Mouse (Mus musculus): ENCODE results near the gene Wfdc3. TPM values are rescaled to one million over a fixed set of nuclear protein-coding genes. Genes with fewer than 3 reads are reported as not detected.

Gene Wfdc3
- polyA plus RNA-seq, 1 experiment, result not detected

- Histone ChIP-seq H3K9me3 (no peaks in the 10 kb centered on the region), H3K27me3 (replicated peaks) (peaks cover 12% of the 10 kb centered on the region), H3K36me3 (replicated peaks; ENCODE audit: low read length) (peaks cover 31% of the 10 kb centered on the region), H3K4me3 (replicated peaks) (peak overlapping the region; percentile 93), H3K4me1 (peaks cover 49% of the 10 kb centered on the region)
- TF ChIP-seq GATA1 (IDR thresholded peaks at IDR 0.05; ENCODE audit: borderline replicate concordance, low read length) (no peak), FLI1 (IDR thresholded peaks at IDR 0.05; ENCODE audit: low read length) (no peak)
Measured at GRCm38 (mm10) chr2:164786388-164786885, 40.7 kb upstream of the Wfdc3 start.

GRCm38 (mm10) chr2:164785481-164786387 lies 40.0 kb upstream of the Wfdc3 start, which contains the start of gene Snx21:
TSS of gene Snx21 (plus strand) at chr2:164785823.
- H3K27me3 ChIP-seq (replicated peaks), result peaks cover 13% of the 10 kb centered on the region
- no peaks in the 10 kb centered on the region for H3K9me3 ChIP-seq
- H3K36me3 ChIP-seq (replicated peaks; ENCODE audit: low read length), result peaks cover 24% of the 10 kb centered on the region
- peak within 1 kb of the TSS; percentile 93 for H3K4me3 ChIP-seq (replicated peaks)
- no peak for TF ChIP-seq GATA1 (IDR thresholded peaks at IDR 0.05; ENCODE audit: borderline replicate concordance, low read length)
- TF ChIP-seq FLI1 (IDR thresholded peaks at IDR 0.05; ENCODE audit: low read length), result no peak
- peaks cover 49% of the 10 kb centered on the region for H3K4me1 ChIP-seq

- H3K9me3 ChIP-seq, result no peaks in the 10 kb centered on the region
- peaks cover 18% of the 10 kb centered on the region for H3K27me3 ChIP-seq (replicated peaks)
- TF ChIP-seq FLI1 (IDR thresholded peaks at IDR 0.05; ENCODE audit: low read length) (no peak), GATA1 (IDR thresholded peaks at IDR 0.05; ENCODE audit: borderline replicate concordance, low read length) (no peak)
- H3K4me3 ChIP-seq (replicated peaks), result peak overlapping the region; percentile 93
- peaks cover 49% of the 10 kb centered on the region for H3K4me1 ChIP-seq
- H3K36me3 ChIP-seq (replicated peaks; ENCODE audit: low read length), result peaks cover 16% of the 10 kb centered on the region
Measured at GRCm38 (mm10) chr2:164784869-164785420, 39.2 kb upstream of the Wfdc3 start.

GRCm38 (mm10) chr2:164783926-164784581 lies 38.3 kb upstream of the Wfdc3 start:
- peaks cover 10% of the 10 kb centered on the region for H3K36me3 ChIP-seq (replicated peaks; ENCODE audit: low read length)
- TF ChIP-seq GATA1 (IDR thresholded peaks at IDR 0.05; ENCODE audit: borderline replicate concordance, low read length) (no peak), FLI1 (IDR thresholded peaks at IDR 0.05; ENCODE audit: low read length) (no peak)
- H3K9me3 ChIP-seq, result no peaks in the 10 kb centered on the region
- H3K27me3 ChIP-seq (replicated peaks), result peaks cover 27% of the 10 kb centered on the region
- H3K4me3 ChIP-seq (replicated peaks), result no peak overlapping the region
- peaks cover 48% of the 10 kb centered on the region for H3K4me1 ChIP-seq

- Histone ChIP-seq H3K27me3 (replicated peaks) (peaks cover 49% of the 10 kb centered on the region), H3K9me3 (peaks cover 5% of the 10 kb centered on the region), H3K36me3 (replicated peaks; ENCODE audit: low read length) (no peaks in the 10 kb centered on the region), H3K4me1 (peaks cover 41% of the 10 kb centered on the region), H3K4me3 (replicated peaks) (no peak overlapping the region)
- TF ChIP-seq FLI1 (IDR thresholded peaks at IDR 0.05; ENCODE audit: low read length) (no peak), GATA1 (IDR thresholded peaks at IDR 0.05; ENCODE audit: borderline replicate concordance, low read length) (no peak)
Measured at GRCm38 (mm10) chr2:164781876-164782275, 36.1 kb upstream of the Wfdc3 start.

- no peak within 1 kb of the TSS for H3K4me3 ChIP-seq (replicated peaks)
Measured at GRCm38 (mm10) chr2:164779481-164780086, 33.9 kb upstream of the Wfdc3 start, which contains the start of gene Tnnc2. TSS of gene Tnnc2 (minus strand) at chr2:164779967.

GRCm38 (mm10) chr2:164778809-164779208 lies 33.1 kb upstream of the Wfdc3 start:
- Histone ChIP-seq H3K36me3 (replicated peaks; ENCODE audit: low read length) (peaks cover 4% of the 10 kb centered on the region), H3K4me1 (peaks cover 21% of the 10 kb centered on the region), H3K9me3 (peaks cover 5% of the 10 kb centered on the region), H3K27me3 (replicated peaks) (peaks cover 59% of the 10 kb centered on the region), H3K4me3 (replicated peaks) (no peak overlapping the region)
- TF ChIP-seq FLI1 (IDR thresholded peaks at IDR 0.05; ENCODE audit: low read length) (no peak), GATA1 (IDR thresholded peaks at IDR 0.05; ENCODE audit: borderline replicate concordance, low read length) (no peak)

More at GRCm38 (mm10) chr2:164779481-164780086, 33.9 kb upstream of the Wfdc3 start, which contains the start of gene Tnnc2:
- Histone ChIP-seq H3K9me3 (peaks cover 5% of the 10 kb centered on the region), H3K27me3 (replicated peaks) (peaks cover 59% of the 10 kb centered on the region), H3K36me3 (replicated peaks; ENCODE audit: low read length) (no peaks in the 10 kb centered on the region), H3K4me1 (peaks cover 23% of the 10 kb centered on the region)
- TF ChIP-seq FLI1 (IDR thresholded peaks at IDR 0.05; ENCODE audit: low read length) (no peak), GATA1 (IDR thresholded peaks at IDR 0.05; ENCODE audit: borderline replicate concordance, low read length) (no peak)

- H3K27me3 ChIP-seq (replicated peaks), result peaks cover 57% of the 10 kb centered on the region
- peaks cover 13% of the 10 kb centered on the region for H3K36me3 ChIP-seq (replicated peaks; ENCODE audit: low read length)
- TF ChIP-seq FLI1 (IDR thresholded peaks at IDR 0.05; ENCODE audit: low read length) (no peak), GATA1 (IDR thresholded peaks at IDR 0.05; ENCODE audit: borderline replicate concordance, low read length) (no peak)
- peaks cover 18% of the 10 kb centered on the region for H3K4me1 ChIP-seq
- peak overlapping the region; percentile 28 for H3K4me3 ChIP-seq (replicated peaks)
- H3K9me3 ChIP-seq, result peaks cover 5% of the 10 kb centered on the region
Measured at GRCm38 (mm10) chr2:164778015-164778287, 32.2 kb upstream of the Wfdc3 start.

Measured in megakaryocyte, embryonic 14.5 days (primary cell).